Mouse (Mus musculus): Measurements from ENCODE around the gene Adam19. TPM values are rescaled to one million over a fixed set of nuclear protein-coding genes. Genes with fewer than 3 reads are reported as not detected.
A peak's percentile ranks its signal among the peaks of the same experiment; 100 is the strongest.

Adam19 gene
- polyA plus RNA-seq, 1 experiment from 2014 or later = 6.5 TPM

DNA sequence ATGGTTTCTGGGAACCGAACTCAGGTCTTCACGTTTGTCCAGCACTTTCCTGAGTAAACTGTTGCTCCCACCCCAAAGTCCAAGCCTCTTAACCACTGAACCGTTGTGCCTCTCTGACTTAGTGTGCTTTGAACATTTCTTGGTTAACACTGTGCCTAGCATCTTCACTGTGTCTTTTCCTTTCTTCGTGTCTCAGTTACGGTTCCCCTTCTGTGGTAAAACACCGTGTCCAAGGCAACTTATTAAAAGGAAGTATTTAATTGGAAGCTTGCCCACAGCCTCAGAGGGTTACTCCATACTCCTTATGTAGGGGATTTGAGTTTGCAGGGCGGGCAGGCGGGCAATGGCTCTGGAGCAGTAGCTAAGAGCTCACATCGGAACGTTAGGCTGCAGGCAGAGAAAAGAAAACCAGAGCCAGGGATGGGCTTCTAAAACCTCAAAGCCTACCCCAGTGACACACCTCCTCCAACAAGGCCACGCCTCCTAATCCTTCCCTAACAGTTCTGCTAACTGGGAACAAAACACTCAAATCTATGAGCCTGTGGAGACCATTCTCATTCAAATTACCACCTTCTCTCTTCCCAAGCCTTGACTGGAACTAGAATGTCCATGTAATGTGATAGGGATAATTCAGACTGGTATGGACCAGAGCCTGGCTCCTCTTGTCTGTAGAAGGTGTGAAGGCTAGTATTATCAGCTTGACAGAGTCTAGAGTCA, 20.8 kb downstream of the Adam19 start:
- no peak for DNase-seq (ENCODE audit: low spot score)
- no peaks in the 10 kb centered on the region for H3K27me3 ChIP-seq (ENCODE audit: insufficient read depth, low read length)
- H3K4me2 ChIP-seq (ENCODE audit: low read length) = no peak overlapping the region
- TF ChIP-seq CTCF (IDR thresholded peaks at IDR 0.05; ENCODE audit: low read depth) = no peak
- 92% methylated on average over 11 of the region's 11 CpGs for WGBS
- no peak for ATAC-seq (replicated peaks; ENCODE audit: low FRiP score, low read depth)
- H3K9ac ChIP-seq (ENCODE audit: low read depth, low read length) = no peak overlapping the region
- H3K4me1 ChIP-seq (replicated peaks; ENCODE audit: insufficient read depth, low read length) = 0 out of 2 replicates have a peak, but pooled peaks cover 5% of the 10 kb centered on the region
- no peak overlapping the region for H3K27ac ChIP-seq
- H3K36me3 ChIP-seq (ENCODE audit: insufficient read depth, low read length) = no peaks in the 10 kb centered on the region
- H3K4me3 ChIP-seq (replicated peaks; ENCODE audit: low read depth, low read length) = no peak overlapping the region
- H3K9me3 ChIP-seq (replicated peaks; ENCODE audit: low read length) = no peaks in the 10 kb centered on the region

GRCm38 (mm10) chr11:46077304-46077703, 21.5 kb downstream of the Adam19 start:
- Histone ChIP-seq H3K27me3 (ENCODE audit: insufficient read depth, low read length) (no peaks in the 10 kb centered on the region), H3K4me1 (replicated peaks; ENCODE audit: insufficient read depth, low read length) (0 out of 2 replicates have a peak, but pooled peaks cover 5% of the 10 kb centered on the region), H3K9me3 (replicated peaks; ENCODE audit: low read length) (no peaks in the 10 kb centered on the region), H3K4me3 (replicated peaks; ENCODE audit: low read depth, low read length) (no peak overlapping the region), H3K4me2 (ENCODE audit: low read length) (no peak overlapping the region), H3K9ac (ENCODE audit: low read depth, low read length) (no peak overlapping the region), H3K27ac (no peak overlapping the region), H3K36me3 (ENCODE audit: insufficient read depth, low read length) (no peaks in the 10 kb centered on the region)
- WGBS = 84% methylated on average over 5 of the region's 5 CpGs
- TF ChIP-seq CTCF (IDR thresholded peaks at IDR 0.05; ENCODE audit: low read depth) = no peak
- ATAC-seq (replicated peaks; ENCODE audit: low FRiP score, low read depth) = no peak
- no peak for DNase-seq (ENCODE audit: low spot score)

DNA sequence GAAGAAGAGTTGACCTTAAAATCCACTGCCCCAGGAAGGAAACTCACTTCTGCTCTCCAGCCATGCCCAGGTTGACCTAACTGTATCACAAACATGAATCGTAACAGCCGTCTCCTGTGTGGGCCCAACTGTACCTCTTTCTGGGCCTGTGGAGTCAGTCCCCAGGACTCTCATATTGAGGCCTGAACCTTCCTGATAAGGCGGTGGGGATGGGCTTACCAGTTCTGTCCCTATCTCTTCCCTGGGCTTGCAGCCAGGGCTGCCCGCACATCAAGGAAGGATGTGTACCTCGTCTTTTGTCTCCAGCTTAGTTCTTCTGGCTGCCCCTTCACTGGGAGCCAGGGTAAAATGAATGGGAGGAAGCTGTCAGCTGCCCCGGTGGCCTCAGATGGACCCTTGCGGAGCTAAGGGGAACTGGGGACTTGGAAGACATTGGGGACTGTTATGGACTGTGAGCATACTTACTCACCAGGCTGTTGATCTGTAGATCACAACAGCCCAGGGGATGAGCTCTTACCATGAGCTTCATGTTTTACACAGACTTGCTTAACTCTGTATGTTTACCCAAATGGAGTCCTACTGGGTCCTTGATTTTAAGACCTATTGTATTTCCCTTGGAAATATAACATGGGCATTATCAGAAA, 22.1 kb downstream of the Adam19 start:
- peak; percentile 37 for DNase-seq (ENCODE audit: low spot score)
- Histone ChIP-seq H3K4me1 (replicated peaks; ENCODE audit: insufficient read depth, low read length) (no peaks in the 10 kb centered on the region), H3K27ac (no peak overlapping the region), H3K27me3 (ENCODE audit: insufficient read depth, low read length) (no peaks in the 10 kb centered on the region), H3K4me2 (ENCODE audit: low read length) (no peak overlapping the region), H3K9me3 (replicated peaks; ENCODE audit: low read length) (no peaks in the 10 kb centered on the region), H3K36me3 (ENCODE audit: insufficient read depth, low read length) (no peaks in the 10 kb centered on the region), H3K4me3 (replicated peaks; ENCODE audit: low read depth, low read length) (no peak overlapping the region), H3K9ac (ENCODE audit: low read depth, low read length) (no peak overlapping the region)
- WGBS = 77% methylated on average over 7 of the region's 7 CpGs
- ATAC-seq (replicated peaks; ENCODE audit: low FRiP score, low read depth) = no peak
- no peak for TF ChIP-seq CTCF (IDR thresholded peaks at IDR 0.05; ENCODE audit: low read depth)

DNA sequence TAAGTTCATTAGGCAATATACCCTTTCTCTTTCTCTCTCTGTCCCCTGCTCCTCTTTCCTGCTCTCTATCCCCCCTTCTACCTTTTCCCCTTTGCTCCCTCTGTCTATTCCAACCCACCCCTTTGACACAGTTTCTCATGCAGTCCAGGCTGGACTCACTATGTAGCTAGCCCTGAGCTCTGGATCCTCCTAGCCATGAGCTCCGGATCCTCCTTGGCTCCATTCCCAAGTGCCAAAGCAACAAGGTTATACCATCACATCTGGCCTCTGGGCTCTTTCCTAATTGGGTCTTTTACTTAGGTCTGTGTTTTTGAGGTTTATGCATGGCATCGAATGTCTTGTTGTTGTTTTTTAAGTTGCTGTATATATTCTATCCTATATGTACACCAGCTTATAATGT, 25.3 kb downstream of the Adam19 start:
- Histone ChIP-seq H3K27me3 (ENCODE audit: insufficient read depth, low read length) (no peaks in the 10 kb centered on the region), H3K4me1 (replicated peaks; ENCODE audit: insufficient read depth, low read length) (0 out of 2 replicates have a peak, but pooled peaks cover 9% of the 10 kb centered on the region), H3K9ac (ENCODE audit: low read depth, low read length) (no peak overlapping the region), H3K36me3 (ENCODE audit: insufficient read depth, low read length) (no peaks in the 10 kb centered on the region), H3K27ac (no peak overlapping the region), H3K9me3 (replicated peaks; ENCODE audit: low read length) (no peaks in the 10 kb centered on the region), H3K4me2 (ENCODE audit: low read length) (no peak overlapping the region), H3K4me3 (replicated peaks; ENCODE audit: low read depth, low read length) (no peak overlapping the region)
- DNase-seq (ENCODE audit: low spot score) (no peak), ATAC-seq (replicated peaks; ENCODE audit: low FRiP score, low read depth) (no peak)
- TF ChIP-seq CTCF (IDR thresholded peaks at IDR 0.05; ENCODE audit: low read depth) = no peak
- WGBS = 84% methylated on average over 2 of the region's 2 CpGs

DNA sequence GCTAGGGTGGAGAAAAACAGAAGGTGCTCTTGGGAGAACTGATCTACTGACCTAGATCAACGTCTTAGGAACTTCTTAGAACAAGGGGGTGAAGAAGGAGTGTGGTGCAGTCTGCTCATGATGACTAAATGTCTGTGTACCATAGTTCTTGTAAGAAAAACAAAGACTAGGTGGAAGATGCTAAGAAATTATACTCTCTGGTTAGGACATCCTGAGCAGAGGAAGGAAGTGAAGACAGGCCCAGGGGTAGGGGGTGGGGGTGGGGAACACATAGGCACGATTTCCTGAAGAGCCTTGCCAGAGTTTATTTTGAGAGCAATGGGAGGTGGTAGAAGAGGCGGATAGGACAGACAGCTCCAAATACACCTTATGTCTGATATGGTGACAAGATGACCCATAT, 27.6 kb downstream of the Adam19 start:
- no peak for TF ChIP-seq CTCF (IDR thresholded peaks at IDR 0.05; ENCODE audit: low read depth)
- Histone ChIP-seq H3K36me3 (ENCODE audit: insufficient read depth, low read length) (no peaks in the 10 kb centered on the region), H3K9ac (ENCODE audit: low read depth, low read length) (no peak overlapping the region), H3K27ac (no peak overlapping the region), H3K9me3 (replicated peaks; ENCODE audit: low read length) (no peaks in the 10 kb centered on the region), H3K4me2 (ENCODE audit: low read length) (no peak overlapping the region), H3K4me1 (replicated peaks; ENCODE audit: insufficient read depth, low read length) (0 out of 2 replicates have a peak, but pooled peaks cover 12% of the 10 kb centered on the region), H3K4me3 (replicated peaks; ENCODE audit: low read depth, low read length) (no peak overlapping the region), H3K27me3 (ENCODE audit: insufficient read depth, low read length) (no peaks in the 10 kb centered on the region)
- ATAC-seq (replicated peaks; ENCODE audit: low FRiP score, low read depth) (no peak), DNase-seq (ENCODE audit: low spot score) (no peak)
- WGBS = 71% methylated on average over 3 of the region's 3 CpGs

DNA sequence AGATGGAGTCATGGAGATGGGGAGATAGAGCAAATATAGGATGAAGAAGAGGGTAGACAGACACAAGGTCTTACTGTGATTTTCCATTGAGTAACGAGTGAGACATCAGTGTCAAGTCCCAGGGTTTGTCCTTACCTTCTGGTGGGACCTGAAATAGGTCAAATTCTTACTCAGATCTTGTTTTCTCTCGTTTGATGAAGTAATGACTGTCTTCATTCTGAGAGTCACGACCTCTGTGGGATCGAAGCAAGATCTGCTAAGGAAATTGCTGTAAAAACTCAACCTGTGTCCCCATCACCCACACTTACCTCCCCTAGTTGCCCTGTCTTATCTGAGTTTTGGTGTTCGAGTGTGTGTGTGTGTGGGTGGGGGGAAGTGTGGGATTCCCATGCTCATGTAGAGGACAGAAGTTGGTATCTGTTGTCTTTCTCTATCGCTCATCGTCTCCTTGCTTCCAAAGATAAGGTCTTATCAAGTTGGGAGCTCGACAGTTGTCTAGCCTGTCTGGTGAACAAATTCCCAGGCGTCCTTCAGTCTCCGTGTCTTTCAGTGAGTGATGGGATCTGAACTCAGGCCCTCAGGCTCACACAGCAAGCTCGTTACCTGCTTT, 28.1 kb downstream of the Adam19 start:
- 0 out of 2 replicates have a peak, but pooled peaks cover 12% of the 10 kb centered on the region for H3K4me1 ChIP-seq (replicated peaks; ENCODE audit: insufficient read depth, low read length)
- 84% methylated on average over 11 of the region's 11 CpGs for WGBS

More for the DNA sequence above, 28.1 kb downstream of the Adam19 start:
- Histone ChIP-seq H3K4me3 (replicated peaks; ENCODE audit: low read depth, low read length) (no peak overlapping the region), H3K27ac (0 out of 2 replicates have a peak overlapping the region, but pooled peaks have one; percentile 42), H3K27me3 (ENCODE audit: insufficient read depth, low read length) (no peaks in the 10 kb centered on the region), H3K9ac (ENCODE audit: low read depth, low read length) (no peak overlapping the region), H3K36me3 (ENCODE audit: insufficient read depth, low read length) (no peaks in the 10 kb centered on the region), H3K4me2 (ENCODE audit: low read length) (no peak overlapping the region), H3K9me3 (replicated peaks; ENCODE audit: low read length) (no peaks in the 10 kb centered on the region)
- DNase-seq (ENCODE audit: low spot score) (no peak), ATAC-seq (replicated peaks; ENCODE audit: low FRiP score, low read depth) (no peak)
- TF ChIP-seq CTCF (IDR thresholded peaks at IDR 0.05; ENCODE audit: low read depth) = no peak
